Mouse (Mus musculus) fibroblast of lung, adult 2 months (primary cell): ENCODE data around the gene Clrn2.
"Not testable (repeated sequence)": the region's sequence is repeated elsewhere in the genome, so short reads cannot be mapped to it uniquely, and the experiment has no call there.

Source experiments
- DNase-seq: peaks from one replicate; pipeline ENCODE4 v3.0.0-alpha.2; 2011; ENCODE audit warnings: low read depth

Clrn2 gene

DNA sequence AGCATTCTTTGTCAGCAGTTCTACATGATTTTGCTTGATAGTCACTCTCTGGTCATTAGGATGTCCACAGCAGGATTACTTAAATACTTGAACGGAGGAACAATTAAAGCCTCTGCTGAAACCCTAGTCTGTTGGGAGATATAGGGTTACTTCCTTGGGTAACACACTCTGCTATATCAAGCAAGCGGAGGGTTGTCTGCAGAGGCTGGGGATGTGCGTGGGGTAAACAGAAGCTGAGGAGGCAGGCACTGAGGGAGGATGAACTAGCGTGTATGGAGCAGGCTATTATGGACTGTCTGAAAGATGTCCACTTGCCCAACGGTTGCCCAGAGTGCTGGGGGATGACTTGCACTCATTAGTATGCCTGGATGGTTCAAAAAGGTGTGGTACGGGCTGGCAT, at the start of gene Clrn2:
TSS of gene Clrn2 (plus strand) at position 301 of the 400 bp plus-strand sequence.
- no peak for DNase-seq

DNA sequence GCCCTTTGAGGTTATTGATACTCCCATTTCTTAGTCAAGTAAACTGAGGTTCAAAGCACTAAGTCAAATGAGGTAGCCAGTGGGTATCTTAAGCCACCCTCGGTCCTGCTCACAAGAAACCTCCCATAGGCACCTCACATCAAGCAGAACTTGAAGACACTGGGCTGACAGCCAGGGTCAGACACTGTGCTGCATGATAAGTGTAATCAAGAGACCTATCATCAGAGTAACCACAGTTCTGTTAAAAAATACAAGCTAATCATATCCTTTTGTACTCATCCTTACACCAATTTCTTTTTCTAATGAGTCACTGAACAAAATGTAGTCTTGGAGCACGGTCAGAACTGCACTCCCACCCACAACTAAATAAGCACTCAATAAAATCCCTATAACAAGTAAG, 47.4 kb upstream of the Clrn2 start:
- no peak for DNase-seq

DNA sequence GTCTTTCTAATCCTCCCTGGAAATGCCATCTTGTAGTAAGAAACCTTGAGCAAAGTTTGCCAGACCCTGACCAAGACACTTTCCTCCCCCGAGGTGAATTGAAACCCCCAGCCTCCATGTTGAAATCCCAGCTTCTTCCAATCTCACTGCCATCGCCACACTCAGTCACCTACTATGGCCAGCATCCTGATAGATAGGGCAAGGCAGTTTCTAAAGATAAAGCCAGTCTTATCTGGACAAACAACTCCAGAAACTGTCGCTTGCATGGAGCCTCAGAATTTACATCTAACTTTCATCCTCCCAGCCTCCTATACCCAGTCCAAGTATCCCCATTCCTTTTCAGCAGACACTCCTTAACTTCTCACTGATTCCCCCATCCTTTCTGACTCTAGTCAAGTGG, 37.1 kb upstream of the Clrn2 start:
- DNase-seq, result no peak

DNA sequence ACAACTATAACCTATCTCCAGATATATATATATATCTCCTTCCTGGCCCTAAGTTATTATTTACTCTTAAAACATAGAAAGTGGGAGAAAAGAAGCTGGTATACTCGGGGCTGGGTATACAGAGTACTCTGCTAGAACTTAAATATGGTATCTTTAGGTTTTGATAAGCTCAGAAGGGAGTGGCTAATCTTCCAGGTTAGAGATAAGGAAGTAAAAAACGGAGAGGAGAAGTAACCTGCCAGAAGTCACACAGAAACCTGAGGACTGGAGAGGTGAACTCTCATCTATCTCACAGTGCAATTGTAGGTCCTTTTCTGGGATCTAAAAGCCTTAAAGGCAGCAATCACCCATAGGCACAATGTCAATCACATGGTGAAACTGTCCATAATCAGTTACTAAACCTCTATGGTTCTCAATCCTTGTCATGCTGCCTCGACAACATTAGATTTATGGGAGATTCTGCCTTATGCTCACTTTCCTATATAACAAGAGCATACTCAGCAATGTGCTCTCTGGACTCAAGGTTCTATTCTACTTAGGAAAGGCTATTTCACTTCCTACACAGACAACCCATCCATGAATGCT, 35.6 kb upstream of the Clrn2 start:
- DNase-seq, result no peak

DNA sequence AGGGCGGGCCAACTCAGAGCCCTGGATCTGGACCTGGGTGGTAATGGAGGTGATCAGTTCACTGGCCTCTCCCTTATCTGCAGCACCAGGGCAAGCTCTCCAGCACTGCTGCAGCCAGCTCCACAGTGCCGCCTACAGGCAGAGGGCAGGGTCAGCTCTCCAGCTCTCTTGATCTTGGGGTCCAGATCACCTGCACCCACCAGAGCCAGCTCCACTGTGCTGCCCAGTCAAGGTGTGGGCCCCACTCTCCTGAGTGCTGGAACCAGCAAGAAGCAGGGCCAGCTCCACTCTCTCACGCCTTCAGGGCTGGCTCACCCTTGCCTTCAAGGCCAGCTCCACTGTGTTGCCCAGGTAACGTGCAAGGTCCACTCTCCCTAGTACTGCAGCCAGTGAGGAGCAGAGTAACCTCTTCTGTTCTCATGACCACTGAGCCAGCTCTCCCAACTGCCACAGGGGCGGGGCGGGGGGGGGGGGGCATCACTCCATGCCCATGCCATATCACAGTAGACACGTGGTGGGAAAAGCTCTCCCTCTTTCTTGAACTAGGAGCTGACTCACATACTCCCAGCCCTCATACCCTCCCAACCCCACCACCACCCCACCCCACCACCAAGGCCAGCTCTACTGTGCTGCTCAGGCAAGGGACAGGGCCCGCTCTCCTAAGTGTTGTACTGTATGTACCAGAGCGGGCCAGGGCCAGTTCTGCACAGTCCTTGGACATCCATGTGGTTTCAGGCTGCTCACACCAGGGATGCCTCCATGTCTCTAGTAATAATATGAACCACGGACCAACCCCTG, 33.5 kb upstream of the Clrn2 start:
- no peak for DNase-seq

DNA sequence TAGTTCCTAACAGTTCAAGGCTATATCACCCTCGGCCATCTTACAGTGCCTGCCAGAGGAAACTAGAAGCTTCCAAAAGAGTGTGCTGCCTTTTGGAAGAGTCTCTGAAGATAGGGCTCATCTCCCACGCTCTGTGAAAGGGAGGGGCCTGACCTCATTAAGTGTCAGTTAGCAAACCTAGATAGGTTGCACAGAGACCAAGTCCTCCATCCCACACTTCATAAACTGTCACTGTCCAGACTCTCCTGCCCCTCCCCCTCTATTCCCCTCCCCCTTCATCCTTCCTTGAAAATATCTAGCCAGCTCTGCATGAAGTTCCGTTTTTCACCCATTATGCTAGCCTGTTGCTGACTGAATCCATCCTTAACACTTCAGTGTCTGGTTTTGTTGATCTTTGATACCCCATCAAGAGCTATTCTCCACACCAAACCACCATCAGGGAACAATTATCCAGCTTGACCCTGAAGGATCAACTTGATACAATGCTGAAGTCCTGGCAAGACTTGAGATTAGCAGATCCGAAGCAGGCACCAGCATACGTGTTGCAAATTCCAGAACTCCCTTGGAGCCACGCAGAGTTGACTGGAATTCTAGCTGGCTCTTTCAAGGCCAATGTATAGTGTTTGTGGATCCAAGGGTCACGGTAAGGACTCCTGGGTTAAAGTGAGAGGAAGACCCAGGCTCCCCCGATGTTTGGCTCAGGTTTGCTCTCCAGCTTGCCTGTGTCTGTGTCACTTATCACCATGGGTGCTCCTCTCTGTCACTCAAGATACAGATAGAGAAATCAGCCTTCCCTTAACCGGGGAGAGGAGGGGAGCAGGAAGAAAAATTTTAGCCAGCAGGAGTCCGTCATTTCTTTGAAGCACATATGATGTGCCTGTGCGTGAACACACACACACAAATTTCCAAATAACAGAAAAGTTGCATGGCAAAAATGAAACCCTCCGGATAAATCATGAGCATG, 31.4 kb upstream of the Clrn2 start:
- DNase-seq, result no peak

DNA sequence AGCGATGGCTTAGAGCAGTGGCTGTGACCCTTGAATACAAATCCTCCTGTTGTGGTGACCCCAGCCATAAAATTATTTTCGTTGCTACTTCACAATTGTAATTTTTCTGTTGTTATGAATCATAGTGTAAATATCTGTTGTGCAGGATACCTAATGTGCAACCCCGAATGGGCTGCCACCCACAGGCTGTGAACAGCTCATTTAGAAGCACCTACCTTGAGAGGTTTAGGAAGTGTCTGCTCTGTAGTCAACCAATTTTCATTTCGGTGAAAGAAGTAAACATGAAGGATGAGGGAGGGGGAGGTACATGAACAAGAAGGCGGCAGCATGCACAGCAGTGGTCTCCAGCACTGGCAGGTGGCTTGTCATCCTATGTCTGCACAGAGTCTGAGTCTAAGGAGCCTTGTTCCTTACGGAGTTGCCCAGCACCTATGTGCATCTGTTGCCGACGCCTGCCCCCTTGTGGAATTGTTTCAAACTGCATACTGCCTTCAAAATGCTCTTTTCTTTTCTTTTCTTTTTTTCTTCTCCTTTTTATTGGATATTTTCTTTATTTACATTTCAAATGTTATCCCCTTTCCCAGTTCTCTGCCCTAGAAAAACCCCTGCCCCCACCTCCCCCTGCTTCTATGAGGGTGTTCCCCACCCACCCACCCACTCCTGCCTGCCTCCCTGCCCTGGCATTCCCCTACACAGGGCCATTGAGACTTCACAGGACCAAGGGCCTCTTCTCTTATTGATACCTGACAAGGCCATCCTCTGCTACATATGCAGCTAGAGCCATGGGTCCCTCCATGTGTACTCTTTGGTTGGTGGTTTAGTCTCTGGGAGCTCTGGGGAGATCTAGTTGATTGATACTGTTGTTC, 29.3 kb upstream of the Clrn2 start:
- peak; percentile 15 for DNase-seq

DNA sequence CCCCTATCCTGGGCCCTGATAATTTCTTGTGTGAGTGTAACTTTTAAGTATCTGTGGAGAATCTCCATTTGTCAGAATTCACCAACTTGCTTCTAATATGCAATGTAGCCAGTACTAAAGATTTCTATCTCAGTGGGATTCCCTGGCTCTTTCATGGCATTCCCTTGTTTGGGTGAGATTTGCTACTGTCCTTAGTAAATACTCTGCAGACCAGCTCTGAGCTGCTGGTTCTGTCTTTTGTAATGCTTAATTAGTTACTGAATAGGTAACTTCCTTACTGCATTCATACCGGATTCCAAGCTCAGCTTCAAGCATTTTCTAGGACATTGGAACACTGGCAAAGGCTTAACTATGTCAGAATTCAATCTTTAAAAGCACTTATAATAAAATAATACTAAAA, 27.8 kb upstream of the Clrn2 start:
- not testable (repeated sequence) for DNase-seq

DNA sequence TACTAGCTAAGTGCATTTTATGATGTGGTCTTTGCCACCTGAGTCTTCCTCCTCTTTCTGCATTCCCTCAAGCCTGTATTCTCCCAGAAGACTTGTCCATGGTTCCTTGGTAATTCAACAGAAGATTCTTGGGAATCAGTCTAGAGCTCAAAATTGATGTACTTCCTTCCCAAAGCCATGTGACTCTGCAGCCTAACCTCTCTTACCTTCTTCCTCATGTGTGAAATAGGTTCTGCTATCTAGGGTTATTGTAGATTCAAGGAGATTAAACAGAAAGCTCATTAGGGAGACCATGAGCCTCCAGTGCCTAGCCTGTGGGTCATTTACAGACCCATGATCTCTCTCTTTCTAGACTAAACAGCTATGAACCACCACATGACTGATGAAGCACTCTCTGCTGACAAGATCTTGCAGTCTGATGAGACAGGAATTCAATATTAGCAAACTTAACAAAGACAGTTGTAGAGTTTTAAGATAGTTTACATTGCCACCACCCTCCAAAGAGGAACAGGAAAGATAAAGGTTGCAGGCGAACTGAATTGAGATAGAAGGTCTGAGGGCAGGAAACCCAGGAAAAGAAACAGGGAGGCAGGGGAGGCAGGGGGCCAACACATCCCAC, 27.0 kb upstream of the Clrn2 start:
- no peak for DNase-seq

DNA sequence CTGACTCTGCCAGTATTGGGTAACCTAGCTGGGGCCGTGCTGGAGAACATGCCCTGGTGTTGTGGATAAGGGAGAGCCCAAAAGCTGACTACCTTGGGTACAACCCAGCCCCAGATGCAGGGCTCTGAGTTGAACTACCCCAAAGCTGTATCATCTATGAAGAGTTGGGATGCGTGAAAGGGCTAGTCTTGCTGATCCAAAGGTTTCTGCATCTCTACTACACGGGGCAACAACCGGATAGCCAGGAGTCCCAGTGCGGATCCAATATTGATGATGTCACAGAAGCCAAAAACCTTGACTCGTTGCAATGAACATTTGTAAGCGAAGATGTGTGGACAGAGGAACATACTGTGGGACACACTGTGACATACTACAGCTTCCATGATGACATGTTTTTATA, 25.7 kb upstream of the Clrn2 start:
- no peak for DNase-seq

DNA sequence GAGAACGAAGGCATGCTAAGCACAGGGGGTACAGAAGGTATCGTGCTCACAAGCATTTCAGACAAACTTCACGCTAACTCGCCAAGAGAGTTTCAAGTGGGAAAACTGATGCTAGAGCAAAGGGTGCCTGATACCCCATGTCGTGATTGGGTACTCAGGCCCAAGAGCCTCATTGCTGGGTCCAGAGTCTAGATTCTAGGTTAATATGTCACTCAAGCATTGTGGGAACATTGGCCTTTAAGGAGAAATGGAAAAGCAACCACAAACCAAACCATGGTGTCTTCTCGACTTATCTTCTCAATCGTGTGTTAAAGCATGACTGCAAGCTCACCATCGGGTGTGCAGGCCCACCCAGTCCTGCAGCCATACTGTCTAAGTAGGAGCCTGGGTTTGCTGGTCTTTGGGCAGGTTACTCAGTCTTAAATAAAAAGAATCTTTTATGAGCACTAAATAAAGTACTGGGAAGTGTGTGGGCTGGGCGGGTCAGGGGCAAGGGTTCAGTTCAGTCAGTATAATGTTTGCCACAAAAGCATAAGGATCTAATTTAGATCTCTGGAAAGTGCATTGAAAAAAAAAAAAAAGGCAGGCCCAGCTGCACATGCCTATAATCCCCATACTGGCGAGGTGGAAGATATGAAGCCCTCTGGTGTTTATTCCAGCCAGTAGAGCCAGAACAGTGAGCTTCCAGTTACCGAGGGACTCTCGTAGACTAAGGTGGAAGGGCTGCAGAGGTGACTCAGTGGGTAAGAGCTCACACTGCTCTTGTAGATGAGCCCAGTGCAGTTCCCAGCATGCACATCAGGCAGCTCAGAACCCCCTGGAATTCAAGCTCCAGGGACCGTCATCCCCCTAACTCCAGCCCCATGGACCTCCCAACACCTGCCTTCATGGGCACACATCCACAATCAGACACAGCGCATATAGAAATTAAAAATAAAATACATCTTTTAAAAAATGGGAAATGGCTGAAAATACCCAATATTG, 17.3 kb upstream of the Clrn2 start:
- DNase-seq, result no peak

DNA sequence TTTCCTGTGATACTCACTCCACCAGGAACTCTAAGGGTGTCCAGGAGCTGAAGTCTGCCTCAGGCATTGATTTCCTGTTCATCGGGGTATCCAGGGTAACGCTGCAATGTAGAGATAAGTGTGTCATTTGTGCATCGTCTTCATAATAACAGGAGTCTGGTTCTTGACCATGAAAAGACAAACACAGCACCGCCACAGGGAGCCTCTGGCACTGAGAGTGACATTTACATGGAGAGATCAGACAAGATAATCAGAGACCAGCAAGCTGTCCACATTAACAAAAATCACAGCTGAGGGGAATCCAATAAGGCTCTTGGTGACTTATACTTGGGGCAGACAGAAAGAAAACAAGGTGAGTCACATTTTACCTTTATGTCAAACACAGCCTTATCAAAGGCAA, 15.7 kb upstream of the Clrn2 start:
- DNase-seq, result no peak

DNA sequence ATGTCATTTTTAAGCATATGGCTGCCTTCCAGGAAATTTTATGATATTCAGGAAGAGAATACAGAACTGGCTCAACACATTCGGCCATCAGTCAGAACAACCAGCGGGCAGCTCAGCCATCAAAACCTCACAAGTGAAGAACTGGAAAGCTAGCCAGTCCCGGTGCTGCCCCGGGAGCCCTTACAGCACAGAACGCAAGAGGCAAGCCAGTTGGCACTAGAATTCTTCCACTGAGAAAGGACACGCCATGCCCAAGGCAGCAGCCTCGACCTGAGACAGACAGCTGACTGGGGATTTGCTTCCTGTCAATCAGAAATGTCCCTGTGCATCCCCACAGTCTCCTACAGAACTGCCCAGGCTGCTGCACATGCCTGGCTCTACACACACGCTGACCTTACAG, 15.2 kb upstream of the Clrn2 start:
- DNase-seq, result no peak

DNA sequence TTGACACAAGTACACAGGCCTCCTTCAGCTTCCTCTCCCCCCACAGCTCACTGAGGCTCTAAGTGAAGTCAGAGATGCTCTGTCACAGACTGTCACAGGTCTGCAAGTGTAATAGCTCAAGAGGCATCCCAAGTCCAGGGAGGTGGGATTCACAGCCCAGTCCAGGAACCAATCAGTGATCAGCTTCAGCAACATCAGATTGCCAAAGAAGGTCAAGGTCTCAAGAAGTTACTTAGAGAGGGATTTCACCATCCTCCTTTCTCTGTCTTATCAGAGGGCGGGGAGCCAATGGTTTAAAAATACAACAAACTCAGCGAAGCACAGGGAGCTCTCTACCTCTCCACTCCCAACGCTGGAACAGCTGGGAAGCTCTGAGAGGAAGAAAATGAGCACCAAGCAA, 12.4 kb upstream of the Clrn2 start:
- no peak for DNase-seq

DNA sequence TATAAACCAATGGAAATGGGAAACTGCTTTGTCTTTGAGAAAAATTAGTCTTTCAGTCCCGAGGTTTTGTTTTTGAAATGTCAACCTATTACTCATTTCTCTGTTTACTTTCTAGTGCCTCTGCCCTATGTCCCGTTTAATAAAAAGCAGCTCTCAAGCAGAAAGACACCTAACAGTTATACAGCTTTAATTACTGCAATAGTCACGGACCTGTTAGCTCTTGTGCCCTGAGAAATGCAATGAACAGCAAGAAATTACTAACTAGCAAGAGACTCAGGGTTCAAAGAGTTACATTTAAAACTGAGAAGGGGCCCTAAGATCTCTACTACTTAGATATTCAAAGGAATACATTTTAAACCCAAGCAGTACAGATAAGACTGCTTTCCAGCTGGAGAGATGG, 11.8 kb upstream of the Clrn2 start:
- DNase-seq, result no peak

DNA sequence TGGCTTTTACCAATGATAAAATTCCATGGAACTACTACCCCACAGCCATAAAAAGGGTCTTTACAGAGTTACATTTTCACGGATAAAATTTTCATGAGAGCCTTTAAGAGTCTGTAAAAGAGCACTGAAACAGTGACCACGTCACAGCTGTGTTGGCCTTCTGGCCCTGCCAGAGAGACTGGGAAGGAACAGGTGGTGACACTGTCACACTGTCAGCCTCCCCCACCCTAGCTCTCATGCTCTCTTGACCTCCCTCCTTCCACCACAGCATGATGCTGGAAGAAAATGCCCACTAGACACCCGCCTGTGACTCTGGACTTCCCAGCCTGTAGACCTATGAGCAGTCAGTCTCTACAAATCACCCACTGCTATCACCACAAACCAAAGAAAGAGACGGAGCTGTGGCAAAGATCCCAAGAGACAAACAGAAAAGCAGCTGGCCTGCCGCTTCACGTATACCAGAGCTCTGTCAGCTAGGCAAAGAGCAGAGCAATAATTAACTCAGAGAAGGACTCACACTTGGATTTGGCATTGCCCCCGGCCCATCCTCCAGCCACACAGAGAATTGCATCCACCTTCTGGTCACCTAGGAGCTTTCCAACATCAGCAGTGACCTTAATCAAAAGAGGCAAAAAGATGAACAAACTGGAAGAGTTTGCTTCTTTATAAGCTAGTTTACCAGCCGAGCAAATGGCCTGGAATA, 9.3 kb upstream of the Clrn2 start:
- DNase-seq, result no peak

DNA sequence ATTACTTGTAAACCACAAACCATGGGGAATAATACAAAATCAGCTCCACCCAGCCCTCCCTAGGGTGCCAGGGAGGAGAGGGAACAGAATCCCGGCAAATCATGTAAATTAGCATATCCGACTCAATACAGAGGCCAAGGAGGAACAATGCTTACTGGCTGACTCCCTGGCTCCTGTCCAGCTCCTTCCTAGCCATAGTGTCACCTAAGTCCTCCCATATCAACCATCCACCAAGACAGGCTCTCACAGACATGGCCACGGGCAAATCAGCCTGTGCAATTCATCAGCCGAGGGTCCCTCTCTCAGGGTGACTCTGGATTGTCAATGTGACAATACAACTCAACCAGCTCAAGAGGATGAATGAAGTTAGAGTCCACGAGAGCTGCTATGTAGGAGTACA, 4.9 kb upstream of the Clrn2 start:
- no peak for DNase-seq

DNA sequence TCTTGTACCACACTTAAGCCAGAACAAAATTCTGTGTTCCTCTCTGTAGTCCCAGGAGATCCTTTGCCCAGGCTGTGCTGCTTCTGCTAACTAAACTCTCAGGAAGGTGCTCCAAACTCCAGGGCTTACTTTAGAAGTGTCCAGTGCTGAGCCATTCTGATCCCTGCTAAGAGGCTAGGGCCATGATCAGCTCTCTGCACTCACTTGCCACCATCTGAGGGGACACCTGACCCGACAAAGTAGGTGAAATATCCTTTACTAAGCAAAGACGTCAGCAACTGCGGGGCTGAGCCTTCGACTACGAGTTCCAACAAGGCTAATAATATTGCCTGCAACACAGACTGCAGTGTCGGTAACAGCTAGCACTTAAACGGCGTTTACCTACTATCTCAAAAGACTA, 4.3 kb upstream of the Clrn2 start:
- DNase-seq, result no peak
